Mouse (Mus musculus) liver, embryonic 14.5 days (tissue): Measurements from ENCODE around the gene Bbs9.

Experiments
- CTCF ChIP-seq: IDR thresholded peaks from 2 replicates; pipeline ENCODE4 v1.5.1; 2016; ENCODE audit warnings: antibody characterized with exemption, low read depth, control low read depth
- EP300 ChIP-seq: IDR thresholded peaks from 2 replicates; pipeline ENCODE4 v1.6.1; 2016; ENCODE audit warnings: antibody characterized with exemption, low read depth

DNA sequence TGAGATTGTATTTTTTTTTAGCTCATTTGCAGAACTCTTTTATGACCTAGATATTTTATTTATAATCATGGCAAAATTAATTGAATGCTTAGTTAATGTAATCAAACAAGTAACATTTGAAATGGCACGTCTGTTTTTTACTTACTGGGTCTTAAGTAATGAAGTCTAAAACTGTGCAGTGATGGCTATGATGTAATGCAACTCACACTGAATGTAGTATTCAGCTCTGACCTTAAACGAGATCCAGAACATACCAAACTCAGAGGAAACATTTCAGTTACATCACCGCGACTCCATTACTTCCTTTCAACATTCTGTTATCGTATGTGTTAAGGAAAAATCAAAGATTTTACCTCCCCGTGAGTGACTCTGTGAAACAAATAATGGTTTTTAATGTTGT, 262.4 kb downstream of the Bbs9 start:
- TF ChIP-seq CTCF (no peak), EP300 (no peak)
